Mouse (Mus musculus): Measurements from ENCODE around the gene Cxcl14.

DNA sequence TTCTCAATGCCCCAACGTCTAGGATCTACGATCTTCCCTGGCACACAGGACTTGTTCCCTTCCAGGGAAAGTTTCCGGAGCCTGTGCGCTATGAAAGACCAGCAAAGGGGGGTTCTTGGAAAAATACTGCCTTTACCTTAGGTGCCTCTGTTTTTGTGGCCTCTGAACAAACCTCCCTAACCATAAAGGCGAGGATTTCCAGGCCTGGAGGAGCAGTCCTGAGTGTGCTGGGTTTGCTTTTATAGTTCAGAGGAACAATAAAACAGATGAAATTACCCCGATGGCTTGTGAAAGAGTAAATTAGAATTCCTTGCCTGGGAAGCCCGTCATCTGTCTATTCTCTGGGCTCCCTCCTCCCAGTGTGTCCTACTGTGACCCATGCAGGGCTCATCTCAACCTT is 25.3 kb upstream of the Cxcl14 start:
- no peak for TF ChIP-seq POLR2A (IDR thresholded peaks at IDR 0.05; ENCODE audit: borderline replicate concordance, control insufficient read depth, low read depth, low read length)
- no peak for TF ChIP-seq CTCF (IDR thresholded peaks at IDR 0.05; ENCODE audit: control insufficient read depth, insufficient read depth, low read length)
